Mouse (Mus musculus) testis, adult 2 months (tissue): Measurements from ENCODE around the gene Kcnip2.

Source experiments
- CTCF ChIP-seq: fragments of 200-500 bp; IDR thresholded peaks from 2 replicates; pipeline ENCODE4 v1.5.1; 2012; ENCODE audit warnings: low read depth, mild to moderate bottlenecking, inconsistent platforms, low read length, moderate library complexity; ENCODE audit not compliant: control insufficient read depth, insufficient read depth, insufficient replicate concordance
- POLR2A ChIP-seq: fragments of 200-500 bp; IDR thresholded peaks from 2 replicates; pipeline ENCODE4 v1.6.1; 2012; ENCODE audit warnings: low read depth, mild to moderate bottlenecking, inconsistent platforms, low read length, moderate library complexity; ENCODE audit not compliant: control insufficient read depth

DNA sequence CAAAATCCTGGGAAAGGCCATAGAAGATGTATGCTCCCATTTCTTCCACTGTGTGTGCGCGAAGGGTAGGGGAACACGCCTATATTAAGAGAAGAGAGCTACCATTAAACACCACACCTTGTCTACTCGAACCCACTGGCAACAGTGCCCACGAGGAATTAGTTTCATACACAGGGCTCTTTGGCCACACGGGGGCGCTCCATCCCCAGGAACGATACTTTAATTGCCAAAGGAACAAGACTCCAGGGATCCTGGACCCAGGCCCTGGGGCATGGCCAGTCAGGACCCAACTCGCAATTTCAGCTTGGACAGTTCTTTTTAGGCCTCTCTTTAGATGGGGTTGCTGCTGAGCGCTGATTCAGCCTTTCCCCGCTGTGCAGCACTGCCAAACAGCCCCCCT, 2.6 kb downstream of the Kcnip2 start:
- TF ChIP-seq POLR2A (no peak), CTCF (peak; percentile 76)
